Mouse (Mus musculus): Measurements from ENCODE around the gene Endou. TPM values are rescaled to one million over a fixed set of nuclear protein-coding genes. Genes with fewer than 3 reads are reported as not detected.

The Endou gene
- polyA plus RNA-seq, 1 experiment from 2014 or later, result 0.31 TPM

GRCm38 (mm10) chr15:97742600-97742999 is 11.5 kb upstream of the Endou start:
- WGBS, result 56% methylated on average over 4 of the region's 4 CpGs
- Histone ChIP-seq H3K4me2 (replicated peaks) (no peak overlapping the region), H3K36me3 (no peaks in the 10 kb centered on the region), H3K4me1 (replicated peaks) (peaks cover 17% of the 10 kb centered on the region), H3K9me3 (no peaks in the 10 kb centered on the region), H3K9ac (replicated peaks) (peak overlapping the region; percentile 32; the same call in 1 of the 2 replicates), H3K27ac (no peak overlapping the region), H3K27me3 (0 out of 2 replicates have a peak, but pooled peaks cover 2% of the 10 kb centered on the region), H3K4me3 (replicated peaks) (no peak overlapping the region)
- ATAC-seq, result no peak

DNA sequence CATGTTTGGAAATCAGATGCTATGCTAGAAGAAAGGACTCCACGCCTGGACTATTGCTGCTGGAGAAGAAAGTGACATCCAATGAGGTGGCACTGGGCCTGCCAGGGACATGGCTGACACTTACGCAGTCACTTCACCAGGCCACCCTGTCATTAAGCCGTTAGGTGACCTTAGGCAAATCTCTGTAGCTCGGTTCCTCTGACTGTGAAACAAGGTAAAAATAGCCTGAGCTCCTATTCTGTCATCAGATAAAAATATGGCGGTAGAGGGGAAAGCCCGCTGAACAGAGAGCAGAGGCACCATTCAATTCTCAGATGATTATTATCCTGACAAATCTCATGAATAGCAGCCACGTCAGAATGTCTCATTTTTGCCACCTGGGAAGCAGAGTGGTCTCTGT is 10.9 kb upstream of the Endou start:
- H3K9ac ChIP-seq (replicated peaks), result peak overlapping the region; percentile 32; the same call in 1 of the 2 replicates
- no peak overlapping the region for H3K4me2 ChIP-seq (replicated peaks)
- peaks cover 17% of the 10 kb centered on the region for H3K4me1 ChIP-seq (replicated peaks)
- no peak for ATAC-seq
- H3K9me3 ChIP-seq, result no peaks in the 10 kb centered on the region
- H3K36me3 ChIP-seq, result no peaks in the 10 kb centered on the region
- H3K27ac ChIP-seq, result no peak overlapping the region
- H3K27me3 ChIP-seq, result 0 out of 2 replicates have a peak, but pooled peaks cover under 1% of the 10 kb centered on the region
- 46% methylated on average over 7 of the region's 7 CpGs for WGBS
- H3K4me3 ChIP-seq (replicated peaks), result no peak overlapping the region

DNA sequence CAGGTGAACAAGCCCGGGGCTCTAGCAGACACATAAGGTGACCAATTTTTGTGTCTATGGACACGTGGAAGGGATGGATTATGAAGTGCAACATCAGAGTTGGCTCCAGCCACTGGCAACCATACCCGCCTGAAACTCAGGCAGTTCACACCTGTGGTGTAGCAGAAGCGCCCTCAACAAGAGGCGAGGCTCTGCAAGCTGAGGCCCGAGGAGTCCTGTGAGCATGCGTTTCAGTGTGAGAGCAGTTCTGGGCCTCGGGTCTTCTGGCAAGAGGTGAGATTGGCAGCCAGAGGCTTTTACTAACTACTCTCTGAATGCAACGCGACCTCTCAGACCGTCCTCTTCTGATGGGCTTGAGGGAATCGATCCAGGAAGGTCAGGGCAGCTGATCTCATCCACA is 10.5 kb upstream of the Endou start:
- 79% methylated on average over 12 of the region's 12 CpGs for WGBS
- H3K4me2 ChIP-seq (replicated peaks), result no peak overlapping the region
- no peaks in the 10 kb centered on the region for H3K36me3 ChIP-seq
- no peaks in the 10 kb centered on the region for H3K9me3 ChIP-seq
- no peaks in the 10 kb centered on the region for H3K27me3 ChIP-seq
- H3K9ac ChIP-seq (replicated peaks), result no peak overlapping the region
- ATAC-seq, result no peak
- no peak overlapping the region for H3K27ac ChIP-seq
- H3K4me1 ChIP-seq (replicated peaks), result peaks cover 17% of the 10 kb centered on the region
- H3K4me3 ChIP-seq (replicated peaks), result no peak overlapping the region

DNA sequence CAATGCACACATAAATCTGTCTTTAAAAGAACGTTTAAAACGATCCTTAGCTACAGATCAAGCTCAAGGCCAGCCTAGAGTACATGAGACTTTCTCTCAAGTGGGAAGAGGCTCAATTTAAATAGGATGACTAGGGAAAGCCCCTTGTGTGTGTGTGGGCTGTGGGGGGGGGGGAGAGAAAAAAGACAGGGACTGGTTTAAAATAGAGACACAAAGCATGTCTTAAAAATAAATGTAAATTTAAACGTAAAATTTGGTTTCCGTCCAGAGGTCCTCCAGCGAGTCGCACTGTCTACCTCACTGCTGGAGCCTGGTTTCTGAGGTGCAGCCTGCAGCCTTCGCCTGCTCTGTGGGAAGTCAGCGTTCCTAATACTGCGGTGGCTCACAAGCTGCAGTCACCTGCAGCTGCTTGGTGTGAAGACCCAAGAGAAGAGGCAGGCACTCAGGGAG is 9.2 kb upstream of the Endou start:
- Histone ChIP-seq H3K9ac (replicated peaks) (no peak overlapping the region), H3K27ac (no peak overlapping the region), H3K4me3 (replicated peaks) (no peak overlapping the region), H3K9me3 (no peaks in the 10 kb centered on the region), H3K4me2 (replicated peaks) (no peak overlapping the region), H3K4me1 (replicated peaks) (peaks cover 15% of the 10 kb centered on the region), H3K36me3 (no peaks in the 10 kb centered on the region), H3K27me3 (no peaks in the 10 kb centered on the region)
- 91% methylated on average over 9 of the region's 9 CpGs for WGBS
- no peak for ATAC-seq

GRCm38 (mm10) chr15:97738923-97739322 is 7.8 kb upstream of the Endou start:
- ATAC-seq, result no peak

GRCm38 (mm10) chr15:97731988-97732387 is 849 bp upstream of the Endou start:
- Histone ChIP-seq H3K9ac (replicated peaks) (no peak overlapping the region), H3K4me1 (replicated peaks) (no peaks in the 10 kb centered on the region), H3K4me3 (replicated peaks) (no peak overlapping the region), H3K36me3 (no peaks in the 10 kb centered on the region), H3K9me3 (no peaks in the 10 kb centered on the region), H3K27ac (no peak overlapping the region), H3K27me3 (no peaks in the 10 kb centered on the region), H3K4me2 (replicated peaks) (no peak overlapping the region)
- WGBS, result 91% methylated on average over 11 of the region's 11 CpGs
- no peak for ATAC-seq

More at GRCm38 (mm10) chr15:97738923-97739322, 7.8 kb upstream of the Endou start:
- H3K4me3 ChIP-seq (replicated peaks), result no peak overlapping the region
- no peaks in the 10 kb centered on the region for H3K9me3 ChIP-seq
- WGBS, result 95% methylated on average over 7 of the region's 7 CpGs
- H3K27me3 ChIP-seq, result no peaks in the 10 kb centered on the region
- no peaks in the 10 kb centered on the region for H3K36me3 ChIP-seq
- H3K4me1 ChIP-seq (replicated peaks), result 0 out of 2 replicates have a peak, but pooled peaks cover 8% of the 10 kb centered on the region
- H3K9ac ChIP-seq (replicated peaks), result no peak overlapping the region
- H3K4me2 ChIP-seq (replicated peaks), result no peak overlapping the region
- no peak overlapping the region for H3K27ac ChIP-seq

GRCm38 (mm10) chr15:97730365-97730764 is 774 bp downstream of the Endou start:
- no peak overlapping the region for H3K9ac ChIP-seq (replicated peaks)
- no peak for ATAC-seq
- H3K27me3 ChIP-seq, result no peaks in the 10 kb centered on the region
- H3K36me3 ChIP-seq, result no peaks in the 10 kb centered on the region
- WGBS, result 70% methylated on average over 6 of the region's 6 CpGs
- no peak overlapping the region for H3K4me3 ChIP-seq (replicated peaks)
- H3K4me1 ChIP-seq (replicated peaks), result no peaks in the 10 kb centered on the region
- no peak overlapping the region for H3K4me2 ChIP-seq (replicated peaks)
- H3K9me3 ChIP-seq, result no peaks in the 10 kb centered on the region
- H3K27ac ChIP-seq, result no peak overlapping the region

- Histone ChIP-seq H3K4me3 (replicated peaks) (no peak overlapping the region), H3K36me3 (no peaks in the 10 kb centered on the region), H3K9me3 (no peaks in the 10 kb centered on the region), H3K27me3 (no peaks in the 10 kb centered on the region), H3K9ac (replicated peaks) (no peak overlapping the region), H3K4me2 (replicated peaks) (no peak overlapping the region), H3K27ac (no peak overlapping the region), H3K4me1 (replicated peaks) (no peaks in the 10 kb centered on the region)
- 69% methylated on average over 7 of the region's 7 CpGs for WGBS
- ATAC-seq, result no peak
Observed at GRCm38 (mm10) chr15:97728804-97729203, 2.3 kb downstream of the Endou start.

GRCm38 (mm10) chr15:97728394-97728793 is 2.7 kb downstream of the Endou start:
- Histone ChIP-seq H3K27me3 (no peaks in the 10 kb centered on the region), H3K9ac (replicated peaks) (no peak overlapping the region)
- 93% methylated on average over 11 of the region's 11 CpGs for WGBS

DNA sequence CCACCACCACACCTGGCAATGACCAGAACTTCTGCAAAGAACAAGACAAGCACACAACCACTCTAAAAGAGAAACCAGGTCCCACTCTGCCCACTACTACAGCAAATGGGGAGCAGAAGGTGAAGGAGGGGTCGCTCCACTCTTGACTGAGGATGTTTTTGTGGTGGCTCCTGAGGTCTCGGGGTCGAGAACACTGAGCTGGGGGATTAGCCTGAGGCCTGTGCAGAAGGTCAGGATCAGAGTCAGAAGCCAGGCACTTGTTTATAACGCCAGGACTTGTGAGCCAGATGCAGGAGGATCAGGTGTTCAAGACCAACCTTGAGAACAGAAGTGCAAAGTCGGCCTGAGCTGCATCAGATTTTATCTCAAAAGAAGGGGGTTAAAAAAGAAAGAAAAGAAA is 3.6 kb downstream of the Endou start:
- H3K4me3 ChIP-seq (replicated peaks), result no peak overlapping the region
- WGBS, result 64% methylated on average over 5 of the region's 5 CpGs

More at GRCm38 (mm10) chr15:97728394-97728793, 2.7 kb downstream of the Endou start:
- no peak for ATAC-seq
- Histone ChIP-seq H3K4me1 (replicated peaks) (no peaks in the 10 kb centered on the region), H3K9me3 (no peaks in the 10 kb centered on the region), H3K4me2 (replicated peaks) (no peak overlapping the region), H3K4me3 (replicated peaks) (no peak overlapping the region), H3K36me3 (no peaks in the 10 kb centered on the region), H3K27ac (no peak overlapping the region)

DNA sequence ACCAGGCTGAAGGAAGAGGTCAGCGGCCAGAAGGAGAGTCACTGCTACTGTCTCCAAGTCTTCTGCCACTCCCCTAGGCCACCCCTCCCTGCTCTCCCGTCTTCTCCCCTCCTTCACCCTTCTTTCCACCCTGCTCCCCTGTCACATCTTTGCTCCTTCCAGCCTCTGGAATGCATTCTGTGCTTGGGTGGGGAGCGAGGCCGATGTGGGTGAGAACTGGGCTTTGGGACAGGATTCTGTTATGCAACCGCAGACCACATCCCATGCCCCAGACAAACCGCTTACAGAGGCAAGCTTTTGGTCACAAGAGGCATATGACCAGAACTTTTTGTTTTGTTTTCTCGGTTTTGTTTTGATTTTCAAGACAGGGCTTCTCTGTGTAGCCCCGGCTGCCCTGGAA is 4.1 kb downstream of the Endou start:
- H3K27ac ChIP-seq, result no peak overlapping the region
- no peaks in the 10 kb centered on the region for H3K27me3 ChIP-seq
- no peaks in the 10 kb centered on the region for H3K36me3 ChIP-seq
- 85% methylated on average over 8 of the region's 8 CpGs for WGBS
- no peaks in the 10 kb centered on the region for H3K4me1 ChIP-seq (replicated peaks)
- no peaks in the 10 kb centered on the region for H3K9me3 ChIP-seq
- no peak overlapping the region for H3K4me3 ChIP-seq (replicated peaks)
- no peak overlapping the region for H3K4me2 ChIP-seq (replicated peaks)
- no peak overlapping the region for H3K9ac ChIP-seq (replicated peaks)
- ATAC-seq, result no peak

More for the DNA sequence above, 3.6 kb downstream of the Endou start:
- H3K9ac ChIP-seq (replicated peaks), result no peak overlapping the region
- H3K9me3 ChIP-seq, result no peaks in the 10 kb centered on the region
- no peaks in the 10 kb centered on the region for H3K27me3 ChIP-seq
- no peak overlapping the region for H3K4me2 ChIP-seq (replicated peaks)
- no peaks in the 10 kb centered on the region for H3K4me1 ChIP-seq (replicated peaks)
- no peak overlapping the region for H3K27ac ChIP-seq
- no peaks in the 10 kb centered on the region for H3K36me3 ChIP-seq
- ATAC-seq, result no peak

DNA sequence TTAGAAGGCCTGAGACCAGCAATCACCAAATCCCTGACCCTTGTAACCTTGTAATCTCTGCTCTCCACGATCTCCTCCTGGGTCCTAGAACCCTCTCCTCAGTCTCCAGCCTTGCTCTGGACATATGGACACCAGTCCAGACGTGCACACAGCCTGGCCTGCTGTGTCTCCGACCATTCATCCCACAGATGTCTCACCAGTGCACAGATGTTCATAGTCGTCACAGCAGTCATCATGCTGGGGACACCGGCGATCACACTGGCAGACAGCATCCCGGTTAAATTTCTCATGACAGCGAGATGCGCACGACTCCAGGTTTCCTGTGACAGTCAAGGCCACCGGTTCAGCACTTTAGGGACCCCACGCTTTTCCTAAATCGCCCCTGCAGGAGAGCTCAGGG is 4.8 kb downstream of the Endou start:
- H3K4me3 ChIP-seq (replicated peaks), result no peak overlapping the region

DNA sequence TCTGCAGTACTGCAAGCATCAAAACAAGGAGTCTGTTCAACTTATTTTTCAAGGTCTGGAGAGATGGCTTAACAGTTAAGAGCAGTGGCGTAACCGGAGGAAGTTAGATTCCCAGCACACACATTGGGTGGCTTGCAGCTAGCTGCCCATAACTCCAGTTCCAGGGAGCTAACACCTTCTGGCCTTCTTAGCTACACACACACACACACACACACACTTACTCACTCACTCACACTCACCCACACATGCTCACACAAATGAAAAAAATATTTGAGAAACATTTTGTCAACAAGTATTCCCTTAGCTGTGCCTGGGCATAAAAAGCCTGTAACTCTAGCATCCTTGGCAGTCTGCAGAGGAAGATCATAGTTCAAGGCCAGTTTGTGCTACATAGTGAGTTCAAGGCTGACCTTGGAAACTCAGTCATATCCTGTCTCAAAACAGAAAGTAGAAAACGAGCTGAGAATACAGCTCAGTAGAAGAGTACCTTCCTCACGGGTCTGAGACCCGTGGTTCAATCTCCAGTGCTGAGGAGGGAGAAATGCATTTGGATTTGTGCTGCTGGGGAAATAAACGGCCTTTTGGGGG is 5.8 kb downstream of the Endou start:
- Histone ChIP-seq H3K4me2 (replicated peaks) (no peak overlapping the region), H3K9ac (replicated peaks) (no peak overlapping the region), H3K27ac (no peak overlapping the region), H3K27me3 (no peaks in the 10 kb centered on the region), H3K9me3 (no peaks in the 10 kb centered on the region), H3K4me1 (replicated peaks) (no peaks in the 10 kb centered on the region), H3K36me3 (no peaks in the 10 kb centered on the region), H3K4me3 (replicated peaks) (no peak overlapping the region)
- WGBS, result 84% methylated on average over 6 of the region's 6 CpGs
- no peak for ATAC-seq

More for the DNA sequence above, 4.8 kb downstream of the Endou start:
- Histone ChIP-seq H3K36me3 (no peaks in the 10 kb centered on the region), H3K4me1 (replicated peaks) (no peaks in the 10 kb centered on the region), H3K27me3 (no peaks in the 10 kb centered on the region), H3K9me3 (no peaks in the 10 kb centered on the region), H3K4me2 (replicated peaks) (no peak overlapping the region), H3K9ac (replicated peaks) (no peak overlapping the region), H3K27ac (no peak overlapping the region)
- WGBS, result 81% methylated on average over 13 of the region's 13 CpGs
- no peak for ATAC-seq

Data from midbrain, embryonic 13.5 days (tissue).